Mouse (Mus musculus): ENCODE results near the gene Pnpla2.

Pnpla2 gene

DNA sequence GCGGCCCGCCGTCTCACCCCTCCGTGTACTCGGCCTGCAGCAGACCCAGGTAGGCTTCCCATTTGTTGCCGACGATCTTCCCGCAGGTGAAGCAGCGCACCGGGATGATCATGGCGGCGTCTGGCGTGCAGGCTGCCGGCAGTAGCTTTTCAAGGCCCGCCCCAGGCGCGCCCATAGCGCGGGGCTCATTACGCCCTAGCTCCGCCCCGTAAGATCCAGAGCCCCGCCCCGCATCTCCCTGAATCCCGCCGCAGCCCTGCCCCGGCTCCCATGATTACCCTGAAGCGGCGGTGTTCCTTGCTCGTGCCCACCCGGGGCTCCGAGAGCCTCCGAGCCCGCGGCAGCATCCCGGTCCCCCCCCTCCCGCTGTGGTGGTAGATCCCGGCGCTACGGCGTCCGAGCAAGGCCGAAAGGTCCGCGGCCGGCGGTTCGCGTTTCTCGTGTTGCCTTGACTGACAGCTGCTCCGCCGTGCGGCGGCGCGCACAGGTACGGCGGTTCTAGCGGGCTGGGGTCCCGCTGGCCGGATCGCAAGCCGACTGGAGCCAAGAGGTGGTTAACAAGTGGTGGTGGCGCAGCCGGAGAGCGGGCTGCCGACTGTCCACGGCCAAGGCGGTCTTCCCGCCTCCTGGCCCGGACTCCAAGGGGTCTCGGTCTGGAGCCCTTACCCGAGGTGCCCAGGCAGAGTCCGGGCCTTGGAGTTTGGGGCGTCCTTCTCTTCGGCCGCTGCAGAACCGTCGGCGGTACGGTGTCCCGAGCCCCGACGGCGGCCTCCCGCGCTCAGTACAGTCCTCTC is 20.2 kb downstream of the Pnpla2 start, which contains the start of the genes Polr2l and Tspan4:
TSS of gene Polr2l (minus strand) at position 122 of the 794 bp plus-strand sequence.
TSS of gene Tspan4 (plus strand) at position 230 of the 794 bp plus-strand sequence.
- in situ Hi-C loops (cut with MboI; ENCODE audit: low pct_unique_long_range_greater_than_20kb in 1 of 2, low sequenced_read_pairs in 2 of 2, unreplicated experiment in 1 of 2): no loop called here

DNA sequence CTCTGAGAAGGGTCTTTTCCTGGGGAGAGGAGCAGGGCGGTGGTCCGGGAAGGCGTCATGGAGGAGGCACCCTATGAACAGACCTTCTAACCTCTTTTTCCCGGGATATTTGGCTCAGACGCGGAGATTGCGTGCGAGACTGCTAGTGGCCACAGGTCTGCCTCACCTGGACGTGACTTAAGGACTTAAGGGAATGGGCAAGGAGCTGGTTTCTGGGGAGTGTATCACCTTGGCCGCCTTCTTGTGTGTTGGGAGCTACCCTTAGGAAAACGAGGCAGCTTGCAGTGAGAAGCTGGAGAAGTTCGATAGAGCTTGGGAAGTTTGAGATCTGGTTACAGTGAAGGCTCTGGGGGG is 20.8 kb downstream of the Pnpla2 start:
- in situ Hi-C loops (cut with MboI; ENCODE audit: low pct_unique_long_range_greater_than_20kb in 1 of 2, low sequenced_read_pairs in 2 of 2, unreplicated experiment in 1 of 2): no loop called here

DNA sequence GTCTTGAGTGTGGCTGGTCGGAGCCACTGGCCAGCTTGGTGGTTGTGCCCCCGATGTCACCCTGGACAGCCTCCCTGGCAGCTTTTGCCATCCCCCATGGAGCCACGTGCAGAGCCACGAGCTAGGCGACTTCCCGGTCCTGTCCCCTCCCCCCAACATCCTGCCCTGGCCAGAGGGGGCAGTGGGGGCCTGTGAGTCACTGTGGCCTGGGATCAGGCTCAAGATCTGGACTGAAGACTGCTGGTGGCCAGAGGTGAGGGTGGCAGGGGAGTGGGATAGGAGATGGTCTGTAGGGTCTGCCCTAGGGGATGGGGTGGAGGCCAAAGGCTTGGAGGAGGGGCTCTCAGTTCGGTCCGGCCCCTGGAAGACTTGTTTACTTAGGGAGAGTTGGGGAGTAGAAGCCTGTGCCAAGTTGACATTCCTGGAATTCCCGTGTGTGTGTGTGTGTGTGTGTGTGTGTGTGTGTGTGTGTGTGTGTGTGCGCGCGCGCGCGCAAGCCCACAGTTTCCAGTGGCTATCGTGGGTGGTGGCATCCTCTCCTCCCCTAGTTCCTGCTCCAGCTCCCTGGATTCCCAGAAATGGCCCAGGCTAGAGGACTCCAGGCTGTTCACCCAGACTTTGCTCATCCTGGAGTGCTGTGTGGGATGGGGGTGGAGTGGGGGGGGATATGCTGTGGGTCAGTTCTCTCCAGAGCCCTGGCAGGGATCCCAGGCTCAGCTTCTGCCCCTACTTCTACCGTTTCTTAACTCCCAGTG is 21.4 kb downstream of the Pnpla2 start:
- in situ Hi-C loops (cut with MboI; ENCODE audit: low pct_unique_long_range_greater_than_20kb in 1 of 2, low sequenced_read_pairs in 2 of 2, unreplicated experiment in 1 of 2): no loop called here

DNA sequence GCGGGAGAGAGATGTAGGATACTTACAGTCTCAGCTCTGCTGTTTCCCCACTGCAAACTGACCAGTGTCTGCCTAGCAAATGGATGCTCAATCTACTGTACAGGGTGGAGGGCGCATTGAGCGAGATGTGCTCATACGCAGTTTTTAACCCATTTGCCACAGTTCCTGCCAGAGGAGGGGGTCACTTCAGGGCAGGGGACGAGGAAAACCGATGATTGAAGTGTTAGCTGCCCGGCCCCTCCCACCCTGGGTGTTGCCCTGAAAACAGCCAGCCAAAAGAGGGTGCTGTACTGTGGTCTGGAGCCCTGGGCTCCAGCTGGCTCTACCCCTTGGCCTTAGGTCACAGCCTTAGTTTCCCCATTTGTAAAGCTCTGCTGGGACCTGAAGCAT is 22.0 kb downstream of the Pnpla2 start:
- in situ Hi-C loops (cut with MboI; ENCODE audit: low pct_unique_long_range_greater_than_20kb in 1 of 2, low sequenced_read_pairs in 2 of 2, unreplicated experiment in 1 of 2): no loop called here

DNA sequence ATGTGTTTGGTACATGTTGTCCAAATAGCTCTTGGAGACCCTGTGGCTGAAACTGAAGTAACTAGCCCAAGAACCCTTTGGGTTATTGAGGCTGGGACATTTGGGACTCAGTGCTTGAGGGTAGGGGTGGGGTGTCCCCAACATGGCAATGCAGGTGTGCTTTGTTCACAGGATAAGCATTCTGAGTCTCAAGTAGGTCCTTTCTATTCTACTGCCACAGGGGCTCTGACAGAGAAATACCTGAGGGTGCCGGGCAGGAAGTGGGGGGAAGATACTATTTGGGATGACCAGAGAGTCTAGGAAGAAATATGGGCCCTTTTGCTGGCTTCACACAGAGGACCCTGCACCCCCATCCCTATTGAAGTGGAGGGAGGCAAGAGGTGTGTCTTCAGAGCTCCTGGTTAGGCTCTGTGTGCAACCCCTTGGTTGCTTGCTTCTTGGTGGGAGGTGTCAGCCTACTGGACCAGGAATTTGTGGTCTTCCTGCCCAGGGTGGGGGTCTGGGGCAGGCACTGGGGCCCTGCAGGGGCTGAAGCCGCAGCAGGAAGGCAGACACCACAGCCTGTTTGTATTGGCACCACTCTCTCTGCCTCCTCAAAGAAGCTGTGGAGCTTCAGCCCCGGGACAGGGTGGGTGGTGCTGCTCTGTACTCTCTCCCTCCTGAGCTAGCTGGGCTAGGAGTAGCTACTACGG is 22.7 kb downstream of the Pnpla2 start:
- in situ Hi-C loops (cut with MboI; ENCODE audit: low pct_unique_long_range_greater_than_20kb in 1 of 2, low sequenced_read_pairs in 2 of 2, unreplicated experiment in 1 of 2): no loop called here

DNA sequence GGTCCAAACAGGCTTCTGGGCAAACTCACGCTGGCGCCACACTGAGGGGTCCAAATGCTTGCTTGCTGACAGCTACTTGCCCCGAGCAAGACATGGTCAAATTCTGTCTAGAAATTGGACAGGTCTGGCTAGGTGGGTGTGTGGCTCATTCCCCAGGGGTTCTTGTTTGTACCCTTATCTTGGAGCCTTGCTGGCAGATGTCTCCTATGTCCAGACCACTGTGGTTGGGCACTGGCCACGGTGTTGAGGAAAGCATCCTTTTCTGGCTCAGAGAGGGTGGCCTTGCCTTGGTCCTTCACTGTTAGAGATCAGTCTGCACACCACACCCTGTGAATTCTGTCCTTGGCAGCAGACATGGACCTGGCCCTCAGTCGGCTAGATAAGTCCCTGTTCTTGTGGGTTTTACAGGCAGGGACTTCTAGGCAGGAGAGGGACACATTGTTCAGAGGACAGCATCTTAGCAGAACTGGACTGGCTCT is 23.3 kb downstream of the Pnpla2 start:
- in situ Hi-C loops (cut with MboI; ENCODE audit: low pct_unique_long_range_greater_than_20kb in 1 of 2, low sequenced_read_pairs in 2 of 2, unreplicated experiment in 1 of 2): no loop called here

DNA sequence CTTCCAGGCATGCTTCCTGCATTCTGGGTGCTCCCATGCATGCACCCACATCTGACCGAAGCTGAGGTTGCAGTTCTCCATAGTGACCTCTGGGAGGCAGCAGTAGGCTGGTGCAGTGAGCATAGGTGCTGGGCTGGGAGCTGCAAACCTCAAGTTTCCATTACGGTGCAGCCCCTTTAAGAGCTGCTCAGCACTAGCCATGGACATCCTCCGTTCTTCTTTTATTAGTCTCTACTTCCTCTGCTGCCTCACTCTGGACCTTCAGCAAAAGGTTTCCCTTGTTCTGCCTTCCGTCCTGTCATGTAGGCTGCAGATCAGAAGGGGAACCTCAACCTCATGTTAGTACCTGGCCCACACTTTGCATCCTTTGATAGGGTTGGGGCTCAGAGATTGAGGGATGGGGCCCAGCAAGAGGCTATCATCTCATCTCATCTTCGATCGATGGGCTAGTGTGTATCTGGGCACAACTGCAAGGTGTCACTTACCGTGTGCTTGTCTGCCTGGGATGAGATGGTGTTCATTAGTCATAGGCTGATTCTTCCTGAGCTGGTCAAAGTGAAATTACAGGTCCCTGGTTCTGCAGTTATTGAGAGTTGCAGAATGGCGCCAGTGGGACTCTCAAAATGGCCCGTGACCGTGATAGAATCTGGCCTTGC is 26.0 kb downstream of the Pnpla2 start:
- in situ Hi-C loops (cut with MboI; ENCODE audit: low pct_unique_long_range_greater_than_20kb in 1 of 2, low sequenced_read_pairs in 2 of 2, unreplicated experiment in 1 of 2): no loop called here

DNA sequence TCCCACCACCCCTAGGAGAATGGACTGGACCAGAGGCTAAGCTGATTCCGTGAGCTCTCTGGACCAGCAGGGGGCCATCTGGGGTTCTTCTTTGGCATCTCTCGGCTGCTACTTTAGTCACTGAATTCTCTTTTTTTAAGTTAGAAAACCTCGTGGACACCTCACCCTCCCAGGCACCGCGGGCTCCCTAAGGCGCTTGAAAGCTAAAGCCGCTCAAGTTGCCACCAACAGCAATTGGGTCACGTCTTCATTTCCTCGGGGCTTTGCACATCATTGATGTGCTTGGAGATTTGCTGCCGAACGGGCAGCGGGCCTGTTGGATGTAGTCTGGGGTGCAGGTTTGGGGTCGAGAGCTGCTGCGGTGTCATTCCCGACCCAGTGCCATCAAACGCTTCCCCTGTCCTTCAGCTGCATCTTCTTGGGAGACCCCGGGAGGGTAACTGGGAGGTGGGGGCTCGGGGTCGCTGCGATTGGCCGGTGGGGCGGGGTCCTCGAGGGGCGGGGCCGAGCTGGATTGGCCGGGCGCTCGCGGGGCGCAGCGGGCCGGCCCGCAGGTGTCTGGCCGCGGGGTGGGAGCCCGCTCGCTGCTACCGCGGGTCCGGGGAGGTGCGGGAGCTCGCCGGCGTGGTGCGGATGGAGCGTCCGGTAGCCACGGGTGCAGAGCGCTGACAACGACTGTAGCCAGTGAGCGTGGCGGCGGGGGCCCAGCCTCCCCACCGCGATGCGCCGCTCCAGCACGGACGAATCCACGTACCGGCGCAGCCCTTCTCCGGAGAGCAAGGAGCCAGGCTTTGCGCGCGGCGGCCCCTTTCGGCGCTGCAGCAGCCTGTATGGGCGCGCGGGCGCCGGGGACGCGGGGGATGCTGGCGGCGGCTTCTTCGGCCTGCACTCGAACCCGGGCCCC is 26.8 kb downstream of the Pnpla2 start:
- in situ Hi-C loops (cut with MboI; ENCODE audit: low pct_unique_long_range_greater_than_20kb in 1 of 2, low sequenced_read_pairs in 2 of 2, unreplicated experiment in 1 of 2): no loop called here

DNA sequence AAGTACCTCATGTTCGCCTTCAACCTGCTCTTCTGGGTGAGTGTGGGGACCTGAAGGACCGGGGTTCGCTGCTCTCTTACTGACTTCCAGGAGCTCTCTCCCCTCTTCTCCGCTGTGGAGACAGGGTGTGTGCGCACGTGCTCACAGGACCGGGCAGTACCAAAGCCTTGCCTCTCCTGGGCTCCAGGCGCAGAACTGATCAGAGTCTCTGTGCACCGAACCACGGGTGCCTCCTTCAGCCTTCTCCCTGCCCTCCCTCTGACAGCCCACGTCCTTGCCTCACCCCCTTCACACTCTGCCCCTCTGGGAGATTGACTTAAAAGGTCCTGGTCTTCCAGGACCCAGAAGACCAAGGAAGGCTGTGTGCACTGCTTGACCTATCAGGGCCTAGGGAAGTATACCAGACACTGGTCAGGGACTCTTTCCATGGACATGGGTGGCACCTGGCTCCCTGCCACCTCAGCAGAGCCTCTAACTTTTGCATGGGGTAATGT is 27.6 kb downstream of the Pnpla2 start:
- in situ Hi-C loops (cut with MboI; ENCODE audit: low pct_unique_long_range_greater_than_20kb in 1 of 2, low sequenced_read_pairs in 2 of 2, unreplicated experiment in 1 of 2): no loop called here

DNA sequence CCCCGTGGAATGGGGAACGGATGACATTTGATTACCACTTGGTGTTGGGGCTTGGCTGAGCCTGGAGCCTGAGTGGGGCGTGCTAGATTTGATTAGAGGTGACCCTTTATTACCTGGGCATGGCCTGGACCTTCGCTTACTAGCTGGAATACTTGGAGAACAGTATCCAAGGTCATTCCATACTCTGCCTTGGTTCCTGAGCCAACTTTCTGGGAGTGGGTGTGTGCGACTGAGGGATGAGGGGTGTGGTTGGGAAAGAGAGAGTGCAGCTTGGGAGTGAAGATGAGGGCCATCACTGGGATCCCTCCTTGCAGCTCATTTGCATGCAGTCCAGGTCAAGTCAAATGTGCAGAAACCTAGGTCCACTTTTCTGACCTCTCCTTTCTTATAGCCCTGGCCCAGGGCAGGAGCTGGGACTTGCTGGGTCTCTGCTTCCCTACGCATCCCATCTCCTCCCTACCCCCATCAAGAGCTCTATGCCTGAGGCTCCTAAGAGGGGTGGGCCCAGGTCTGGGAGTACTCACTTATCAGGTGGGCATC is 28.2 kb downstream of the Pnpla2 start:
- in situ Hi-C loops (cut with MboI; ENCODE audit: low pct_unique_long_range_greater_than_20kb in 1 of 2, low sequenced_read_pairs in 2 of 2, unreplicated experiment in 1 of 2): no loop called here

DNA sequence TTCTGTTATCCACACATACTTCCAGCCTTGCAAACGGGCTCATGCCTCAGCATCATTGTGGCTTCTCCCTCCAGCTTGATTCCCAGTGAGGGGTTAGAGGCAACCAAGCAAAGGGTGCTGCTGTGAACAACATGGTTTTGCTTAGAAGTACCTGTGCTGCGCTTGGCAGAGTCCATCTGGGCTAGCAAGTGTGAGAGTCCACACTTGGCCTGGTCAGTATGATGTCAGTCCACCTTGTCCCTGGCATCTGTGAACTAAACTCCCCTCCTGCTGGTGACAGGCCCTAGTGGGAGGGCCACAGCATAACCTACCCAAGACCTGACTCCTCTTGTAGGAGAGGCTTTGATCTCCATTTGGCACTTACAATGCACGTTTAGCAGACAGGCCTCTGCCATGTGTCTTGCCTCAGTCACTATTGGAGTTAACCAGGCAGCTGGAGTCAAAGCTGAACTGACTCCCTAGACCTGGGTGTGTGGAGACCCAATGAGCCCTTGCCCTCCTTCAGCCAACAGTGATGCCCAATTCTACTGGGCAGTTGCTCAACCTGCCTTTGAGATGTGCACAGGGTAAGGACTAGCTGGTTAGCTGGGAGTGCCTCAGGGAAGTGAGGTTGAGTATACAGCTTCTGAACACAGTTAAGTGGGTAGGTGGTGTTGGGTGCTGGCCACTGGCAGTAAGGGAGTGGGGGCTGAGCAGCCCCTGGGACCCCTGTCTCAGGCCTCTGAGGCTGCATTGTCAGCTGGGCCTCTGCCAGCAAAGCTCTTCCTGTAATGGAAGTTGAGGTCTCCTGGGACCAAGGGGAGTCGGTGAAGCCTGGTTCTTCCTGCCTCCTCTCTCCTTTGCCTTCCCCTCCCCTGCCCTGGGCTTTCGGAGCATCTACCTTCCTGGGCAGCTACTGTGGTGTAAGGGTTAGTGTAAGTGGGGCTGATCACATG is 29.5 kb downstream of the Pnpla2 start:
- in situ Hi-C loops (cut with MboI; ENCODE audit: low pct_unique_long_range_greater_than_20kb in 1 of 2, low sequenced_read_pairs in 2 of 2, unreplicated experiment in 1 of 2): no loop called here

DNA sequence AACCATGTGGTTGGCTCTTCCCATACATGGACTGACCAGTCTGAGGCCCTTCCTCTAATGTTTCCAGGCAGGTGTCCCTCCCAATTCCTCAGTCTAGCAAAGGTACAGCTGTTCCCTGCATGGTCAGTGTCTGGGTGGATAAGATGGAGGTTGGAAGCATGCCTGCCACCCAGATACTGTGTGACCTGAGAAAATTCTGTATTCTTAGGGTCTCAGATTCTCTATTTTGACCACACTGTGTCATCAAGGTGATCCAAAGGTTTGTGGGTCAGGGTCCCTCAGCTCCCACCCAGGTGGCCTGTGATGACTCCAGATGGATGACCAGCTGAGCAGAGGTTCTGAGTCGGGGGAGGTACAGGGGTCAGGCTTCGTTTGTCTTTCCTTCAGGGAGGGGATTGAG is 30.2 kb downstream of the Pnpla2 start:
- in situ Hi-C loops (cut with MboI; ENCODE audit: low pct_unique_long_range_greater_than_20kb in 1 of 2, low sequenced_read_pairs in 2 of 2, unreplicated experiment in 1 of 2): no loop called here

DNA sequence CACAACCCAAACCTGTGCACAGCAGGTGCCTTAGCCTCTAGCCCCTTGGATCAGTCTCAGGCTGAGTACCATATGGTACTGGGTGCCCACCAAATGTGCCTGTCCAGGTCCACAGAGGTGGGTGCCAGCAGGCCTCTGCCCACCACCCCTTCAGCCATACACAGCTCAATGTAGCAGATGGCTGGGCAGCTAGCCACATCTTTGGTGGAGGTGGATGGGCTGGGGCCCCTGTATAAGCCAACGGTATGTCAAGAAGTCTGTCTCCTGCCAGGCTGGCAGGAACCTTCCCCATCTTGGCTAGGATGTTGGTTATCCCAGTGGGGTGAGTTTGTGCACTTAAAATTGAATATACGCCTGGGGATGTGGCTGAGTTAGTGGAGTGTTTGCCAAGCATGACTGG is 30.6 kb downstream of the Pnpla2 start:
- in situ Hi-C loops (cut with MboI; ENCODE audit: low pct_unique_long_range_greater_than_20kb in 1 of 2, low sequenced_read_pairs in 2 of 2, unreplicated experiment in 1 of 2): no loop called here

DNA sequence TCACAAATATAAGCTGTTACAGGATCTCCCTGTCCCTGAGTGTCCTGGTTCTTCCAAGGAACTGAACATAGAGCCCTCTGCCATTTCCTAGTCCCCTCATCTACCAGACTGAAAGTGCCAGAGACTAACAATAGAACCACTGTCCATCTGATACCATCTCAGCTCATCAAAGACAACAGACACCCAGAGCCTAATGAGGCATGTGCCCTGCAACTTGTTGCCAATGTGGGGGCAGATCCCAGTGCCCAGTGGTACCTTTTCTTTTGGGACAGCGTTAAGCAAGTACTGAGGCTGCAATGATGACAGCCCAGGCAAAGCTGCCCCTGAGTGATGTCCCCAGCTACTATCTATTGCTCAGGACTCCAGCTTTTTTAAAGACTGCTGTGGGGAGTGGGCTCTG is 31.2 kb downstream of the Pnpla2 start:
- in situ Hi-C loops (cut with MboI; ENCODE audit: low pct_unique_long_range_greater_than_20kb in 1 of 2, low sequenced_read_pairs in 2 of 2, unreplicated experiment in 1 of 2): no loop called here

DNA sequence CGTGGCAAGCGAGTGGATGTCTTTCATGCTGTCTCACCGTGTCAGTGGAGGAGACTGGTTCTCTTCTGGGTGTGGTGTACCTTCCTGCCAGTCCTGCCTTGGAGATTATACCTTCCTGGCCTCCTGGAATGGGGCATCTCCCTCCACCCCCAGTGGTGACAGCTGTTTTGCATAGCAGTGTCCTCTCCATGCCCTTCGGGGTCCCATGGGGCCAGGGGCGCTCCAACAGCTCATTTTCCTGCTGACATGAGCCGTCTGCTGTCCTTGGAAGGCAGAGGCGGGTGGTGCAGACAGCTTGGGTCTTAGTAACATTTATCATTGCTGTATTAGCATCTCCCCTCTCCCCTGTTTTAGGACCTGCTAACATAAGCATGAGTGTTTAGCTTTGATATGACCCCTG is 32.1 kb downstream of the Pnpla2 start:
- in situ Hi-C loops (cut with MboI; ENCODE audit: low pct_unique_long_range_greater_than_20kb in 1 of 2, low sequenced_read_pairs in 2 of 2, unreplicated experiment in 1 of 2): no loop called here

DNA sequence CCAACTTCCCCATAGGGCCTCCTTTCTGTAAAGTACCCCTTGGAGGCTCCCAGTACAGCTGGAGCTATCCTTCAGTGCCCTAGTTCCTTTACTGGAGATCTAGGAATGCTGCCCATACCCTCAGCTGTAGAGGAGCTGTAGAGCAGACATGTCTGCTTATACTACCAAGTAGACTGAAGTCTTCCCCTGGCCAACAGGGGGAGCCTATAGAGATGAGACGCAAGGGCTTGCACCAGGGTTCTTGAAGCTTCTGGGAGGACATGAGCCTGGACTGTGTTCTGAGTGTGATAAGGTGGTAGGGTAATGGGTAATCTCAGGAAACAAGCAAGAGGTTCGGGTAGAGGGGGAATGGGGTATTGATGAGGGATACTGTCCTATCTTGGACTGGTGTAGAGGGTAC is 36.2 kb downstream of the Pnpla2 start:
- in situ Hi-C loops (cut with MboI; ENCODE audit: low pct_unique_long_range_greater_than_20kb in 1 of 2, low sequenced_read_pairs in 2 of 2, unreplicated experiment in 1 of 2): no loop called here

Data from mouse embryonic stem cell (cell line).